Mouse (Mus musculus) cerebellum, adult 18-20 months (tissue): ENCODE measurements around the gene Syngr2.
"Not testable (repeated sequence)": the region's sequence is repeated elsewhere in the genome, so short reads cannot be mapped to it uniquely, and the experiment has no call there.

Source experiments
- DNase-seq, 2 experiments: peaks; one replicate each; pipeline ENCODE4 v3.0.0; 2021

The Syngr2 gene

GRCm38 (mm10) chr11:117814704-117815366 is 5.4 kb downstream of the Syngr2 start:
- no peak for DNase-seq

GRCm38 (mm10) chr11:117815850-117816249 is 6.4 kb downstream of the Syngr2 start:
- DNase-seq, result not testable (repeated sequence)

- no peak for DNase-seq
Observed at GRCm38 (mm10) chr11:117816389-117816996, 7.0 kb downstream of the Syngr2 start.

DNA sequence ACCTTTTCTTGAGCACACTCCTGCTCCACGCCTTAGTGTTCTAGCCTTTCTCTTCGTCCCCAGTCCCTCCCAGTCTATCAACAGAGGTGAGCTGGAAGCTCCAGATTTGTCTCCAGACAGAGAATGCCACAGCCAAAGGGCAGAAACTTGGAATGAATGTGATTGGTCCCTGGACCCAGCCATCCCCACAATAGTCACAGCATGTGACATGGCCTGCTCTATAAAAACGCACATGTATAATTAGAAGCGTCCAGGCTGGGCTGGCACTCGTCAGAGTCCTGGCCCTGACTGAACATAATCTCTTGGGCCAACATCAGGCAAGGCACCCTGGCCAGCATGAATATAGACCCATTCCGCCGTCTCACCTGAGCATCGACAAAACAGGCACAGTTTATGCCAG is 9.6 kb downstream of the Syngr2 start:
- DNase-seq, result no peak

DNA sequence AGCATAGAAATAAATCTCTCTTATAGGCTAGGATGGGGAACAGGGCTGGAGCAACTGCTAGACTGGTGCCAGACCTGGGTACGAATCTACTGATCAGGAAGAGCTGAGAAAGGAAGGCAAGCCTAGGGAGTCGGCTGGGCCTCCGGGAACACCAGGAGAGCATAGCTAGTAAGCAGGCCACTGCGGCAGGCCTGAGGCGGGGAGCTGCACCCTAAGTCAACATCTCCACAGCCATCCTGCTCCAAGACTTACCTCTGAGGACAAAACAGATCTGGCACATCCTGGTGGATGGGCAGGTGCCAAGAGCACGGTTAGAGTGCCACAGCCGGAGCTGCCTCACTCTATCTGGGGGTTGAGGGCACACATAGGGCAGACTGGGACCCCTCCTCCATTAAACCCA is 10.7 kb downstream of the Syngr2 start:
- DNase-seq, result no peak

DNA sequence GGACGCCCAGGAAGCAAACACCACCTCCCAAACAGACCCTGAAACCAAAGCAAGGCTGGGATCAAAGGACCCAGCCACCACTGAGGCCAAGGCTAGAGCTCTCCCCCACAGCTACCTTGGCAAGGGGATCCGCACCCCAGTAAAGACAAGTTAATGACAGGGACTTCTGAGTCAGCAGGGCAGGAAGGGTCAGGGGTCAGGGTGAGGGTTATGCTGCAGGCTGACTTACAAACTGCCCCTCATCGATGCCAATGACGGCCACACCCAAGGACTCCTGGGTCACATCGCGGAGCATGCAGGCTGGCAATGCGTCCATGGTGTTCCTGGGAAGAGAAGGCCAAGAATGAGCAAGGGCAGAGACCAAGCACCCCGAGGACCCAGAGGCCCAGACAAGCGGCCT is 12.4 kb downstream of the Syngr2 start:
- DNase-seq, result no peak

GRCm38 (mm10) chr11:117822728-117823241 is 13.3 kb downstream of the Syngr2 start:
- DNase-seq, result no peak

DNA sequence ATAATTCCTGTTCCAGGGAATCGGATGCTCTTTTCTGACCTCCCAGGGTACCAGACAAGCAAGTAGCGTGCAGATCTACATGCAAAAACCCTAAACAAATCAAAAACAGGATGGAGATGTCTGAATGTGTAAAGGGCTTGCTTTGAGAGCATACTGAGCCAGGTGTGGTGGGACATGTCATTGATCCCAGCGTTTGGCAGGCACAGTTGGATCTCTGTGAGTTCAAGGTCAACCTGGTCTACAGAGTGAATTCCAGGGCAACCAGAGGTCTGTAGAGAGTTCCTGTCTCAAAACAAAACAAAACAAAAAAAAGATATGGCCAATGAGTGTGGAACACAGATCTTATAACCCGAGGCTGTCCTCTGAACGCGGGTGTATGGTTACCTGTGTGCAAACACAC is 13.9 kb downstream of the Syngr2 start:
- no peak for DNase-seq

DNA sequence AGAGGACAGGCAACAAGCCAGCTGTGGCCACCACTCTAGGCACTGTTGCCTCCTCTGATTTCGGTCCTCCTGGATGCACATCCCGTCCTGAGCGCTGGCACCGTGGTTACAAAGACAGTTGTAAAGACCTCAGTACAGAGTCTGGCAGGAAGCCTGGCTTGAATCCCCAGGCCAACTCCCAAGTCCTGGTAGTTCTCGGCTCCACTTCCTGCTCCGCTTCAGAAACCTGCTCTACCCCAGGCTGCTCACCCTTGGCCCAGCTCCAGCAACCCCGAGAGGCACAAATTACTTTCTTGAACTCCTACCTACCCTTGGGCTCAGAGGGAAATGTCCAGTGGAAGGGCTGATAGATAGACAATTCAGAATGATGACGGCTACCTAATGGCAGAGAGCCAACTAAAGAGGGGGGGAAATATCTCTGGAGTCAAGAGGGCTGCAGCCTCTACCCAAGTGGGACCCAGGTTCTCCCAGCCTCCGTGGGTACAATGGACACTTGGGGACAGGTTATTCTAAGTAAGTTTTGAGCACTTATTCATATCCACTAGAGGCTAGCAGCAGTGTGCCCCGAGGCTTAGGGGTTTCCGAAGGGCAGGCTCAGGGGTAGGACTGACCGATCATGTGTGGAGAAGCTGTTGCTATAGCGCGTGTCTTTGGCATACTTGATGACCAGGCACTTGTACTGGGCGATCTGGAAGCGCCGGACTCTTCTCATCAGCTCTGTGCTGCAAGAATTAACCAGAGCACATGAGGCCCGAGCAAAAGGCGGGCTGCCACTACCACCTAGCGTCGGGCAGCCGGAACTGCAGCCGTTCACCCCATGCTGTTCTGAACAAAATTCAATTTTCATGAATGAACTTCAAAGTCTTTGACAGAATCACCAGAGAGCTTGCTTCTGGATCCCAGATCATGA is 14.8 kb downstream of the Syngr2 start:
- DNase-seq, result peak; percentile 66 to 82

GRCm38 (mm10) chr11:117825333-117826101 is 16.0 kb downstream of the Syngr2 start, which contains the start of the genes Afmid and Tk1:
Gene Afmid, plus strand, starts transcription at chr11:117825924.
Gene Tk1, minus strand, starts transcription at chr11:117826092.
- no peak for DNase-seq

GRCm38 (mm10) chr11:117826164-117826563 is 16.7 kb downstream of the Syngr2 start:
- DNase-seq, result no peak

DNA sequence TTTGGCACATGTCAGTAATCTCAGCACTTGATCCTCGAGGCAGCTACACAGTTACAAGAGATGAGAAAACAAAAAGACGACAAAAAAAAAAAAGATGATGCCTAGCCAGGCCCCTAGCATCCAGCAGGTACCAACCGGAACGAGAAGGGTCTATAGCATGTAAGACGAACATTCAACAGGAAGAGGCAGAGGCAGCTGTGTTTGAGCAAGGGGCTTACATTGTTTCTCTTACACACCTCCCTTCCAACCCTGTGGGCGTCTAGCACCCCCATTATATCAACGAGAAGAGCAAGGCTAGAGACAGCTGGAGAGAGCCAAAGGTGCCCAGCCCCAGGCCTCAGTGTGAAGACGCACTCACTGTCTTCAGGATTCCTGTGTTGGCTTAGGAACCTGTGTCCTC is 17.4 kb downstream of the Syngr2 start:
- DNase-seq, result no peak

DNA sequence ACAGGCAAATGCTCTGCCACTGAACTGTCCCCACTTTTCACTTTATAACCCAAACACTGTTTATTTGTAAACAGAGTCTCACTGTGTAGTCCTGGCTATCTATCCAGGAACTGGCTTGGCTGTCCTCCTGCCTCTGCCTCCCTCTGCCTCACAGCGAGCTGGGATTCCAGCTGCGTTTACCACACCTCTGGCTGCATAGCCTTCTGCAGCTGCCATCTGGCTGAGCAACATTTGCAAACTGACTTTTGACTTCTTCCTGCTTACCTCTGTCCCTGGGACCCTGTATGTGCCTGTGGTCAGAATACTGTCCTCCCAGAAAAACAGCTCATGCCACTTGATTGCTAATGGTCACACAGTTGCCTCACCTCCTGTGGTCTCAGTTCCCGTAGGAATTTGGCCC is 17.9 kb downstream of the Syngr2 start:
- DNase-seq, result no peak

- no peak for DNase-seq
Observed at GRCm38 (mm10) chr11:117828149-117828887, 18.9 kb downstream of the Syngr2 start.

- DNase-seq, result no peak
Observed at GRCm38 (mm10) chr11:117828888-117829604, 19.6 kb downstream of the Syngr2 start.

DNA sequence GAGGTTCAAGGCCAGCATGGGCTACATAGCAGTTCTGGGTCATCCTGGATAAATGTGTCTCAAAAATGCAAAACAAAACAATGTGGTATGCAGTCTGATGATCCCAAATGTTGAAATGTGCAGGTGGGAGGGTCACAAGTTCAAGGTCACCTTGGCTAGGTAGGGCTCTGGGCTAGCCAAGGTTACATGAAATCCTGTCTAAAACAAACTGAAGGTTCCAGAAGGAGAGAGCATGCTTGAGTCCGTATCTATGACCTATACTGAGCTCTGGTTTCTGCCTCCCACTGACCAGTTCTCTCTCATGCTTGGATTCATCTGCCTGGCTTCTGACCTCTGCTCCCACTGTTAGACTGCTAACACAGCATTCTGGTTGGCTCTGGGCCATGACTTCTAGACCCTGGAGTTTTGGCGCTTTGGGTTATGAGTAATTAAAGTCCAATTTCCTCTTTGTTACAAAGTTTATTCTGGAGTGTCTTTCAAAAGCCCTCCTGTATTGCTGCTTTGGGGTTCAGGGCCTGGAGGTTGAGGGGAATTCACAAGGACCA is 20.3 kb downstream of the Syngr2 start:
- DNase-seq, result no peak

DNA sequence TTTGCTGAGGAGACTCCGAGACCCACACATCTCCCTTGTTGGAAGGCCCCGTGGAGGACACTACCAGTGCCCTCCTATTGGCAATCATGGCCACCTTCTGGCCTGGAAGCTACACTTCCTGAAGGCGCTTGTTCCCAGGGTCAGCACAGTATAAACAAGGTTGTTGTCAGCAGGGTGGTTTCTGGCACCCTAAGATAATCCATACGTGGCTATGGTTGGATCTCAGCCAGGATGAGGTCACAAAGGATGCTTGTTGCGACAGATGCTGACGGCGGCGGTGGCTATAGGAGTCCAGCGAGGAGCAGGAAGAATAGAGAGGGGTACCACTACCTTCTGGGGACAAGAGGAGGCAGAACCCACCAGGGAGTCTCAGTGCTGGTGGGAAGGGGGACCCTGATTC is 20.9 kb downstream of the Syngr2 start:
- no peak for DNase-seq

GRCm38 (mm10) chr11:117832086-117832969 is 22.9 kb downstream of the Syngr2 start:
- DNase-seq, result peak; percentile 50 to 61

DNA sequence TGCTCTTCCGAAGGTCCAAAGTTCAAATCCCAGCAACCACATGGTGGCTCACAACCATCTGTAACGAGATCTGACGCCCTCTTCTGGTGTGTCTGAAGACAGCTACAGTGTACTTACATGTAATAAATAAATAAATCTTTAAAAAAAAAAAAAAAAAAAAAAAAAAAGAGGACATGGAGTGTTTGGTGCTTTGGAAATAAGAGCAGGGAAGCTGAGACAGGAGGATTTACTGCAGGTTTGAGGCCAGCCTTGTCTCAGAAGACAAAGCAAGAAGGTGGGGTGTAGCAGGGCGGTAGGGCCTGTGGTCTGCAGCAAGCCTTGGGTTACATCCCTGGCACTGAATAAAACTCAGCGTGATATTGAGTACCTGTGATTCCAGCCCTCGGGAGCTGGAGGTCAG is 24.0 kb downstream of the Syngr2 start:
- DNase-seq, result not testable (repeated sequence)

GRCm38 (mm10) chr11:117834086-117834485 is 24.6 kb downstream of the Syngr2 start:
- DNase-seq, result no peak
